In genomic region chr6:58834470-58834869, GRCm38 (mm10) we compare ENCODE assay signal across 32 mouse cellular contexts. TPM values are rescaled to one million over a fixed set of nuclear protein-coding genes. Genes with fewer than 3 reads are reported as not detected.
DNase-seq lines count a peak whose midpoint lies in the region; ATAC-seq and TF ChIP-seq lines count a peak whose summit lies in the region.
"Had no signal": no experiment of that assay in that cellular context is flagged by ENCODE, and none has a peak within 500 bp of the region (broad histone marks: within the 10 kb centered on the region; RNA-seq: fewer than 3 reads in every experiment).

No protein-coding gene starts in this region.

- ATAC-seq in frontal cortex, adult (ENCODE audit: low TSS enrichment) = peak; percentile 24
- no peak for ATAC-seq in liver, embryonic 11.5 days (replicated peaks; ENCODE audit: low FRiP score)
- ATAC-seq: forebrain, postnatal 0 days; inflammation-experienced regulatory T-cells, adult 6 months; midbrain, embryonic 15.5 days had no signal

- no peak for TF ChIP-seq POLR2A in thymus, adult 2 months (IDR thresholded peaks at IDR 0.05; ENCODE audit: control insufficient read depth, extremely low read depth, insufficient read depth, low read length, poor library complexity)

- WGBS in thymus, adult 2 months = 8% methylated on average over 7 of the region's 7 CpGs
- 84% methylated on average over 7 of the region's 7 CpGs for WGBS in liver, embryonic 11.5 days

- H3K4me1 ChIP-seq in thymus, adult 2 months (replicated peaks; ENCODE audit: control insufficient read depth, insufficient read depth, low read length) = peaks cover 22% of the 10 kb centered on the region
- H3K4me1 ChIP-seq in liver, embryonic 11.5 days (replicated peaks; ENCODE audit: control insufficient read depth, insufficient read depth, low read length) = no peaks in the 10 kb centered on the region; the same call in 1 of the 2 replicates

- no peak for TF ChIP-seq CTCF in thymus, adult 2 months (IDR thresholded peaks at IDR 0.05; ENCODE audit: borderline replicate concordance, control insufficient read depth, extremely low read depth, insufficient read depth, low read length, poor library complexity)

- no peak overlapping the region for H3K9ac ChIP-seq in liver, embryonic 11.5 days (ENCODE audit: low read depth, low read length)
- H3K9ac ChIP-seq: forebrain, postnatal 0 days; hindbrain, embryonic 13.5 days; kidney, embryonic 15.5 days; limb, embryonic 15.5 days; liver, embryonic 14.5 days; midbrain, embryonic 15.5 days had no signal

- no peak overlapping the region for H3K4me3 ChIP-seq in thymus, adult 2 months (ENCODE audit: control insufficient read depth, insufficient read depth, low read length)
- H3K4me3 ChIP-seq in liver, embryonic 11.5 days (ENCODE audit: low read depth, low read length) = no peak overlapping the region
- H3K4me3 ChIP-seq: erythroblast, embryonic 14.5 days; gastrocnemius, adult 2 months; hindbrain, embryonic 13.5 days; kidney, embryonic 15.5 days; limb, embryonic 10.5 days; limb, embryonic 15.5 days; midbrain, embryonic 10.5 days; midbrain, embryonic 15.5 days had no signal

- no peak for DNase-seq in frontal cortex, postnatal 10 days (ENCODE audit: low spot score in 2 of 2)
- no peak for DNase-seq in thymus, adult 2 months
- no peak for DNase-seq in thymus, postnatal 14 days
- DNase-seq in brain, adult 2 months (ENCODE audit: low read depth, low spot score) = peak; percentile 73
- DNase-seq in liver, embryonic 11.5 days (ENCODE audit: low spot score) = no peak
- DNase-seq in lung, postnatal 10 days = no peak
- no peak for DNase-seq in cerebellum, adult 8-10 months
- DNase-seq: adrenal gland, postnatal 10 days; cerebellum, adult 11-12 months; cerebellum, postnatal 10 days; forebrain, postnatal 0 days; gastrocnemius, adult 2 months; gastrocnemius, postnatal 36 days; heart, adult 18-20 months; heart, postnatal 4 days; kidney, adult 18-20 months; kidney, postnatal 25 days; lung, adult 2 months; lung, postnatal 14 days; right cerebral cortex, postnatal 25 days; thymus, postnatal 25 days had no signal

- no peak overlapping the region for H3K4me2 ChIP-seq in liver, embryonic 11.5 days
- H3K4me2 ChIP-seq: heart, embryonic 11.5 days; hindbrain, embryonic 13.5 days; kidney, embryonic 15.5 days; limb, embryonic 15.5 days had no signal

- no peaks in the 10 kb centered on the region for H3K27me3 ChIP-seq in thymus, adult 2 months (ENCODE audit: control insufficient read depth, insufficient read depth, low read length)
- H3K27me3 ChIP-seq in liver, embryonic 11.5 days (replicated peaks; ENCODE audit: control insufficient read depth, insufficient read depth, low read length) = no peaks in the 10 kb centered on the region; the same call in 1 of the 2 replicates
- H3K27me3 ChIP-seq: hindbrain, embryonic 13.5 days; kidney, embryonic 15.5 days; limb, embryonic 15.5 days; midbrain, embryonic 15.5 days had no signal

- H3K9me3 ChIP-seq in liver, embryonic 11.5 days (ENCODE audit: control insufficient read depth, low read length) = no peaks in the 10 kb centered on the region
- H3K9me3 ChIP-seq: hindbrain, embryonic 13.5 days; kidney, embryonic 15.5 days; limb, embryonic 10.5 days; limb, embryonic 15.5 days; midbrain, embryonic 10.5 days; midbrain, embryonic 15.5 days had no signal

- H3K36me3 ChIP-seq in thymus, adult 2 months (ENCODE audit: control insufficient read depth, insufficient read depth, low read length) = no peaks in the 10 kb centered on the region
- no peaks in the 10 kb centered on the region for H3K36me3 ChIP-seq in liver, embryonic 11.5 days (ENCODE audit: control insufficient read depth, insufficient read depth, low read length)
- H3K36me3 ChIP-seq: hindbrain, embryonic 13.5 days; kidney, embryonic 15.5 days; limb, embryonic 10.5 days; limb, embryonic 15.5 days; midbrain, embryonic 10.5 days; midbrain, embryonic 15.5 days had no signal

- H3K27ac ChIP-seq in thymus, adult 2 months (ENCODE audit: control insufficient read depth, insufficient read depth, low read length) = peak overlapping the region; percentile 8
- H3K27ac ChIP-seq in liver, embryonic 11.5 days (ENCODE audit: low read depth, low read length) = no peak overlapping the region
- H3K27ac ChIP-seq: gastrocnemius, adult 2 months; hindbrain, embryonic 13.5 days; kidney, embryonic 15.5 days; limb, embryonic 10.5 days; limb, embryonic 15.5 days; liver, embryonic 14.5 days; midbrain, embryonic 10.5 days; midbrain, embryonic 15.5 days had no signal

RNA-seq across cellular contexts. Expression of gene Herc3, which starts 3.2 kb away (rescaled TPM):
- 73.5 and 95.9 TPM in 2 replicates for polyA plus RNA-seq in thymus, adult 2 months (2012; rRNA removed)
- polyA plus RNA-seq in liver, embryonic 11.5 days (2014; fragmentation: Nextera tagmentation; extraction: Ambion mirVana) = 3.6 and 3.9 TPM in 2 replicates

Comparison
In these comparisons a context has a peak if more than half of its experiments do, and no peak if none do; other contexts are left out.
1. RNA of gene Herc3, which starts 3.2 kb away (polyA plus RNA-seq): 73.5 to 95.9 TPM in thymus, adult 2 months; 3.6 to 3.9 TPM in liver, embryonic 11.5 days; every median in the first group is over 10 times any median in the second.